21 mouse cellular contexts compared by ENCODE assay signal in genomic region chr1:178637293-178637692, GRCm38 (mm10).
A peak's percentile ranks its signal among the peaks of the same experiment; 100 is the strongest.
DNase-seq lines count a peak whose midpoint lies in the region; ATAC-seq and TF ChIP-seq lines count a peak whose summit lies in the region.
"Had no signal": no experiment of that assay in that cellular context is flagged by ENCODE, and none has a peak within 500 bp of the region (broad histone marks: within the 10 kb centered on the region; RNA-seq: fewer than 3 reads in every experiment).

No protein-coding gene starts in this region.

- DNase-seq in liver, postnatal 0 days, result no peak
- DNase-seq in liver, embryonic 13.5 days, result no peak
- no peak for DNase-seq in urinary bladder, postnatal 25 days (ENCODE audit: low spot score)
- no peak for DNase-seq in T-cell, adult 2 months (ENCODE audit: low spot score)
- DNase-seq: adrenal gland, adult 2 months; adrenal gland, postnatal 10 days; adrenal gland, postnatal 36 days; cerebellum, adult 11-12 months; cerebellum, adult 2 months; cerebellum, adult 9-10 months; cerebellum, postnatal 10 days; cerebellum, postnatal 25 days; forebrain, postnatal 0 days had no signal

- H3K9ac ChIP-seq in liver, embryonic 12.5 days, result no peak overlapping the region
- no peak overlapping the region for H3K9ac ChIP-seq in liver, postnatal 0 days (replicated peaks)
- no peak overlapping the region for H3K9ac ChIP-seq in liver, embryonic 13.5 days
- no peak overlapping the region for H3K9ac ChIP-seq in liver, embryonic 15.5 days
- H3K9ac ChIP-seq in heart, embryonic 12.5 days, result no peak overlapping the region
- H3K9ac ChIP-seq: embryonic facial prominence, embryonic 12.5 days; forebrain, embryonic 13.5 days; forebrain, embryonic 15.5 days; forebrain, postnatal 0 days had no signal

- TF ChIP-seq EP300 in liver, postnatal 0 days (IDR thresholded peaks at IDR 0.05; ENCODE audit: low read depth), result no peak

- no peak overlapping the region for H3K4me2 ChIP-seq in liver, embryonic 12.5 days
- H3K4me2 ChIP-seq in liver, postnatal 0 days (ENCODE audit: low read depth, low read length), result no peak overlapping the region
- H3K4me2 ChIP-seq in liver, embryonic 13.5 days, result 0 out of 2 replicates have a peak overlapping the region, but pooled peaks have one; percentile 0
- H3K4me2 ChIP-seq in liver, embryonic 15.5 days, result no peak overlapping the region
- no peak overlapping the region for H3K4me2 ChIP-seq in heart, embryonic 12.5 days
- H3K4me2 ChIP-seq: embryonic facial prominence, embryonic 12.5 days; forebrain, embryonic 13.5 days; forebrain, embryonic 15.5 days had no signal

- H3K4me3 ChIP-seq in liver, embryonic 12.5 days, result no peak overlapping the region
- H3K4me3 ChIP-seq in liver, postnatal 0 days (ENCODE audit: low read depth, low read length), result no peak overlapping the region
- H3K4me3 ChIP-seq in liver, embryonic 13.5 days (replicated peaks), result no peak overlapping the region
- H3K4me3 ChIP-seq in liver, embryonic 15.5 days (replicated peaks), result no peak overlapping the region
- no peak overlapping the region for H3K4me3 ChIP-seq in heart, embryonic 12.5 days
- H3K4me3 ChIP-seq: embryonic facial prominence, embryonic 10.5 days; embryonic facial prominence, embryonic 12.5 days; forebrain, embryonic 13.5 days; forebrain, embryonic 15.5 days had no signal

- H3K27ac ChIP-seq in liver, embryonic 12.5 days, result no peak overlapping the region
- no peak overlapping the region for H3K27ac ChIP-seq in liver, postnatal 0 days (ENCODE audit: low read depth)
- H3K27ac ChIP-seq in liver, embryonic 13.5 days, result no peak overlapping the region
- H3K27ac ChIP-seq in liver, embryonic 15.5 days (replicated peaks), result no peak overlapping the region
- no peak overlapping the region for H3K27ac ChIP-seq in heart, embryonic 12.5 days (ENCODE audit: poor library complexity, severe bottlenecking)
- H3K27ac ChIP-seq: embryonic facial prominence, embryonic 10.5 days; embryonic facial prominence, embryonic 12.5 days; forebrain, embryonic 13.5 days; forebrain, embryonic 15.5 days had no signal

- no peak for TF ChIP-seq CTCF in liver, postnatal 0 days (IDR thresholded peaks at IDR 0.05; ENCODE audit: low read depth)

- peak; percentile 69; the same call in 1 of the 2 replicates for ATAC-seq in liver, embryonic 12.5 days
- ATAC-seq in liver, postnatal 0 days, result no peak
- peak; percentile 82 for ATAC-seq in liver, embryonic 13.5 days (ENCODE audit: low read depth)
- ATAC-seq in liver, embryonic 15.5 days (ENCODE audit: insufficient read depth), result peak; percentile 62
- no peak for ATAC-seq in heart, embryonic 12.5 days (ENCODE audit: insufficient number of reproducible peaks, low FRiP score)
- ATAC-seq: forebrain, embryonic 13.5 days; forebrain, embryonic 15.5 days; forebrain, postnatal 0 days; Patski had no signal

- no peaks in the 10 kb centered on the region for H3K27me3 ChIP-seq in liver, embryonic 12.5 days (replicated peaks)
- H3K27me3 ChIP-seq in liver, postnatal 0 days (ENCODE audit: insufficient read depth, low read length), result no peaks in the 10 kb centered on the region
- no peaks in the 10 kb centered on the region for H3K27me3 ChIP-seq in liver, embryonic 13.5 days
- no peaks in the 10 kb centered on the region for H3K27me3 ChIP-seq in liver, embryonic 15.5 days
- H3K27me3 ChIP-seq in heart, embryonic 12.5 days (replicated peaks), result no peaks in the 10 kb centered on the region
- H3K27me3 ChIP-seq: embryonic facial prominence, embryonic 12.5 days; forebrain, embryonic 13.5 days; forebrain, embryonic 15.5 days; Patski had no signal

- H3K36me3 ChIP-seq in liver, embryonic 12.5 days, result no peaks in the 10 kb centered on the region
- no peaks in the 10 kb centered on the region for H3K36me3 ChIP-seq in liver, postnatal 0 days (replicated peaks; ENCODE audit: insufficient read depth, low read length)
- no peaks in the 10 kb centered on the region for H3K36me3 ChIP-seq in liver, embryonic 13.5 days
- H3K36me3 ChIP-seq in liver, embryonic 15.5 days (replicated peaks), result no peaks in the 10 kb centered on the region
- H3K36me3 ChIP-seq in heart, embryonic 12.5 days, result 0 out of 2 replicates have a peak, but pooled peaks cover 2% of the 10 kb centered on the region
- H3K36me3 ChIP-seq: embryonic facial prominence, embryonic 10.5 days; embryonic facial prominence, embryonic 12.5 days; forebrain, embryonic 15.5 days had no signal

- H3K4me1 ChIP-seq in liver, embryonic 12.5 days, result peaks cover 37% of the 10 kb centered on the region
- H3K4me1 ChIP-seq in liver, postnatal 0 days (ENCODE audit: insufficient read depth), result peaks cover 8% of the 10 kb centered on the region
- peaks cover 45% of the 10 kb centered on the region for H3K4me1 ChIP-seq in liver, embryonic 13.5 days (replicated peaks)
- peaks cover 26% of the 10 kb centered on the region for H3K4me1 ChIP-seq in liver, embryonic 15.5 days (replicated peaks)
- peaks cover 80% of the 10 kb centered on the region for H3K4me1 ChIP-seq in heart, embryonic 12.5 days (replicated peaks)

- H3K9me3 ChIP-seq in liver, embryonic 12.5 days (replicated peaks), result no peaks in the 10 kb centered on the region
- H3K9me3 ChIP-seq in liver, postnatal 0 days (ENCODE audit: low read length), result no peaks in the 10 kb centered on the region
- H3K9me3 ChIP-seq in liver, embryonic 13.5 days (replicated peaks), result no peaks in the 10 kb centered on the region
- H3K9me3 ChIP-seq in liver, embryonic 15.5 days (replicated peaks), result no peaks in the 10 kb centered on the region
- no peaks in the 10 kb centered on the region for H3K9me3 ChIP-seq in heart, embryonic 12.5 days (replicated peaks)
- H3K9me3 ChIP-seq: embryonic facial prominence, embryonic 10.5 days; embryonic facial prominence, embryonic 12.5 days; forebrain, embryonic 13.5 days; forebrain, embryonic 15.5 days had no signal

- 31% methylated on average over 7 of the region's 7 CpGs for WGBS in liver, embryonic 12.5 days (ENCODE audit: insufficient replicate concordance)
- WGBS in liver, postnatal 0 days (ENCODE audit: insufficient replicate concordance), result 48% methylated on average over 7 of the region's 7 CpGs
- WGBS in liver, embryonic 13.5 days (ENCODE audit: insufficient replicate concordance), result 34% methylated on average over 7 of the region's 7 CpGs
- 30% methylated on average over 7 of the region's 7 CpGs for WGBS in liver, embryonic 15.5 days (ENCODE audit: insufficient replicate concordance)
- 42% methylated on average over 7 of the region's 7 CpGs for WGBS in heart, embryonic 12.5 days

Comparison
In these comparisons a context has a peak if more than half of its experiments do, and no peak if none do; other contexts are left out.
1. ATAC-seq: peak in liver, embryonic 12.5 days (single experiment), liver, embryonic 13.5 days (single experiment) and liver, embryonic 15.5 days (single experiment); none in liver, postnatal 0 days (single experiment) and heart, embryonic 12.5 days (single experiment).